Mouse (Mus musculus): ENCODE results near the gene Ypel3. TPM values are rescaled to one million over a fixed set of nuclear protein-coding genes. Genes with fewer than 3 reads are reported as not detected.

Gene Ypel3
- polyA plus RNA-seq, 1 experiment, result 38.2 TPM

DNA sequence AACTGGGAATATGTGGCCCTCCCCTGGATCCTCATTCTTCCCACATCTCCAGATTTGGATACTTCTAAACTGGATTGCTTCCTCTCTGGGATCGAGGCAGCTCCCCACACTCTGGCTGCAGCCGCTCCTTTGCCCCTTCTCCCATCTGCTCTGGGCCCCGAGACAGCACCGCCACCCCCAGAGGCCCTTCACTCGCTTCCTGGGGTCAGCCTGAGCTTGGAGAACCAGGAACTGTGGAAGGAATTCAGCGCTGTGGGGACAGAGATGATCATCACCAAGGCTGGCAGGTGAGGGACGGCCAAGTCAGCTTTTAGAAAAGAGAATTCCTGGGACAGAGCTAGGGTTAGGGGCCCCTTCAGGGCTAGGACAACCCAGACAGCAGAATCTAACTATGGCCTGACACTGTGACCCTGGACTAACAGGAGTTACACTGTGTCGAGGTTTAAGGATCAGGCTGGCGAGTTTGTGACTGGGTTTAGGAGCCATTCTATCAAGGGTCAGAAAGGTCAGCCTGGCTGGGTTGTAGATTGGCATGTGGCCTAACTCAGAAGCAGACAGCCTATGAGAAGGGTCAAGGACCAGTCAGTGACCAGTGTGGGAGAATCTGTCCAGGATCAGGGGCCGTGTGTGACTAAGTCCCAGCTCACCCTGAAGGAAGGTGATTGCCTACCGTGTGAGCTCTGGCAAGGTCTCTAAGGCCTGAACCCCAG lies 5.1 kb downstream of the Ypel3 start:
- TF ChIP-seq GATA1 (IDR thresholded peaks at IDR 0.05; ENCODE audit: low read length), result no peak

DNA sequence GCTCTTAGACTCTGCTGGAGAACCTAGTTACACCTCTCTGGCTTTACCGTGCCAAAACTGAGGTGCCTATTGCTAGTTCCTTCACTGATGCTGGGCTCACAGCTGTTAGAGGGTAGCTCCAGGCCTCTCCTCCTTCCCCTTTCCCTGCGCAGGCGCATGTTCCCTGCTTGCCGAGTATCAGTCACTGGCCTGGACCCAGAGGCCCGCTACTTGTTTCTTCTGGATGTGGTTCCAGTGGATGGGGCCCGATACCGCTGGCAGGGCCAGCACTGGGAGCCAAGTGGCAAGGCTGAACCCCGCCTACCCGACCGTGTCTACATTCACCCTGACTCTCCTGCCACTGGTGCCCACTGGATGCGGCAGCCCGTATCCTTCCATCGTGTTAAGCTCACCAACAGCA lies 5.9 kb downstream of the Ypel3 start:
- no peak for TF ChIP-seq GATA1 (IDR thresholded peaks at IDR 0.05; ENCODE audit: low read length)

DNA sequence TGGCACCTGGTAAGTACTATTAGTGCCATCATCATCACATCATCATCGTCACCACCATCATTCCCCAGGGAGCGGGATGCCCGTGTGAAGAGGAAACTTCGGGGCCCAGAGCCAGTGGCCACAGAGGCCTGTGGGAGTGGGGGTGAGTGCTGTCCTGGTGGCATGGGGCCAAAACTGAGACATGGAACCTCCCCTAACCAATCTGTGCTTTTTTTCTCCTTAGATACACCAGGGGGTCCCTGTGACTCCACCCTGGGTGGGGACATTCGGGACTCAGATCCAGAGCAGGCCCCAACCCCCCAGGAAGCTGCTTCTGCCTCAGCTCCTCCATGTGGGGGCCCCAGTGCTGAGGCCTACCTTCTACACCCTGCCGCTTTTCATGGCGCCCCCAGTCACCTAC lies 7.7 kb downstream of the Ypel3 start:
- TF ChIP-seq GATA1 (IDR thresholded peaks at IDR 0.05; ENCODE audit: low read length), result no peak

DNA sequence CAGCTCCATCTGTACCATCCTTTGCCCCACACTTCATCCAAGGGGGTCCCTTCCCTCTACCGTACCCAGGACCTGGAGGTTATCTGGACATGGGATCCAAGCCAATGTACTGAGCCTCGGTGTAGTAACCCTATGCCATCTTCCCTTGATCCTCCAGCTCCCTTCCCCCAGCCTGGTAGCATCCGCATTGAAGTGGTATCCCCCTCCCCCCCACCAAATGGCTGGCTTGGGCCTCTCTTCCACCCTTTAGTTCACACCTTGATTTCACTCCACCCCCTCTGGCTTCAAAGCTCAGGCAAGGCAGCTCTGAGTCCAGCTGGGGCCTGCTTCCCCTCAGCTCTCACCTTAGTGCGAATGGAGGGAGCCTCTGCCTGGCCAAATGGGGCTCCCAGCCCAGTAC lies 8.3 kb downstream of the Ypel3 start:
- TF ChIP-seq GATA1 (IDR thresholded peaks at IDR 0.05; ENCODE audit: low read length), result no peak

DNA sequence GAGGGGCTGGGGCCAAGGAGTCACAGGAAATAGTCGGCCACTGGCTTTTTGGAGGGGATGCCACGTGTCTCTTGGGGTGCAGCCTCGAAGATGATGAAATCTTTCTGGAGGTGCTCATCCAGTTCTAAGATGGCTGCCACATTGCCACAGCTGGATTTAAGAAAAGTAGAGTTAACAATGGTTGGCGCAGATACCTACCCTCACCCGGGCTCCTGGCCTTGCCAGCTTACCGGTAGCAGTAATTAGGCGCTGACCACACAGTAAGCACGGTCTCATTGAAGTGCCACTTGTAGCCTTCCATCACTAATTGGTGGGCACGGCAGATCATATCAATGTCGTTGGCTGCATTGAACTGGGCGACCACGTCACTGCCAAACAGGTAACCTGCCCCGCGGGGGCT lies 9.4 kb downstream of the Ypel3 start:
- no peak for TF ChIP-seq GATA1 (IDR thresholded peaks at IDR 0.05; ENCODE audit: low read length)

DNA sequence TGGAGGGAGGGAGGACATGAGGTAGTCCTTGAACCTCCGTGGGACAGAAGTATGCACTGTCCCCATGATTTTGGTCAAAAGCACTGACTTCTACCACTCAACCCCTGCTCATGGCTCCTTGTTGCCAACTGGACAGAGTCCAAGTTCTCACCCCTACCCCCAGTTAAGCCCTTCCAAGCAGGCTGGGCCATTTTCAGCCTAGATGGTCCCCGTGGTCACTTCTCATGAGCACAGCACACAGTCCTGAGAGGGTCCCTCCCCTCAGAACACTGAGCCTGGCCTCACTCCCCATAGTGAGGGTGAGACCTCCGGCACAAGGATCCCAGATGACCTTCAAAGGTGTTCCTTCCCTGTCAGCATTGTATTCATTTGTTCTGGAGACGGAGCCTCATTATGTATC lies 12.4 kb downstream of the Ypel3 start:
- no peak for TF ChIP-seq GATA1 (IDR thresholded peaks at IDR 0.05; ENCODE audit: low read length)

DNA sequence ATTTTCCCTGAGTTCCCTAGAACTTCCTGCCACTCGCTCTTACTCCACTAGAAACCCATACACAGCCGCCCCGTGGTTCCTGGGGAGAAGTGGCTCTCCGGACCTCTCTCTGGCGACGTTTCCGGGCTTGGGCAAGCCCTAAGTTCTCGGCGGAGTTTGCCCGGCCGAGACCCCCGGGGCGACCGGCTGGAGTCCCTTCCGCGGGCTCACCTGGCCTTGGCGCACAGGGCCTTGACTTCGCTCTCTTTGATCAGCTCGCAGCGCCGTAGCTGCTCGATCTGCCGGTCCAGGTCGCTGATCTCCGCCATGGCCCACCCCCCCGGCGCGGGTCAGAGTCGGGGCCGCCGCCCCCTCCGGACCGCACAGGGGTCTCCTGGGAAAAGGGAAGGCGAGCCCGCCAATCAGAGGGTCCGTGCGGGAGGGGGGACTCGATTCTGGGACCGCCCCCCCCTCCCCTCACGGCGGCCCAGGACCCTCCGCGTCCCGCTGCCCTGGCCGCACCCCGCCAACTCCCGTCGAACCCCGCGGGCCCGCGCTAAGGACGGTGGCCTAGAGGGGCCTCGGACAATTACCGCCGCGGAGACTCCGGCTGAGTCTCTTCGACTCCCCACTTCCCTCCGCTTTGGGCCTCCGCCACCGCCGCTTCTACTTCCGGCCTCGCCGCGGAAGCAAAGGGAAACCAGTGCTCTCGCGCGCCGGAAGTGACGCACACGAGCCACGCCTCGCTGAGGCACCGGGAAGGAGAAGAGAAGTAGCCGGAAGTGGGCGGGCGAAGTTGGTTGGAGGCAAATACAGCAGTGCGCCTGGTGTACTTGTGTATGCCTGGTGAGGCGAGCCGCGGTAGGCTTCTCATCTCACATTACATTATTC lies 15.3 kb downstream of the Ypel3 start, which contains the start of gene Ppp4c:
TSS of gene Ppp4c (minus strand) at position 646 of the 870 bp plus-strand sequence.
- TF ChIP-seq GATA1 (IDR thresholded peaks at IDR 0.05; ENCODE audit: low read length), result no peak

DNA sequence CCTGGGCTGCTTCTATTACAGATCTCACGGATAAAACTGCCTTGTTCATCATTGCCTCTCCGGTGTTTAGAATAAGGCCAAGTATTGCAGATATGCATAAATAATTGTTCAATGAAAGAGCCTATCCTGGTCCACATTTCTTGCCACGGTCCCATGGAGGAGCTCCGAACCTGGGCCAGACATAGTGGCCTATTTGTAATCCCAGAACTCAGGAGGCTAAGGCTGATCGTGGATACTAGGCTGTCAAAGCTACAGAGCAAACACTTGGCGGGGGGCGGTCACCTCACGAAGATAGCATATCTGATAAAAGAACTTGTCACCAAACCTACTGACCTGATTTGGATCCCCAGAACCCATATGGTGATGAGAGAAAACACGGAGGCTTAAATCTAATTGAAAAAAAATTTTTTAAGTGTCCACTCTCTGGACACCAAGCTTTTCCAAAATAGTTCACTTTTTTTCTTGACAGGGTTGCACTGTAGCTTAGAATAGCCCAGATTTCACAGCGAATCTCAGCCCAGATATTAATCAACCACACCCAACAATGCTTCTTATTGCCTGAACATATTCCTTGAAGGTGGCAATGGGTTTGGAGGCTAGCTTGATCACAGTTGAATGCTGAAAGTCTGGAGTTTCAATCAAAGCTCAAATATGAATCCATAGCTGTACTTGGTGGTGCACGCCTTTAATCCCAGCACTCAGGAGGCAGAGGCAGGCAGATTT lies 16.1 kb downstream of the Ypel3 start:
- no peak for TF ChIP-seq GATA1 (IDR thresholded peaks at IDR 0.05; ENCODE audit: low read length)

DNA sequence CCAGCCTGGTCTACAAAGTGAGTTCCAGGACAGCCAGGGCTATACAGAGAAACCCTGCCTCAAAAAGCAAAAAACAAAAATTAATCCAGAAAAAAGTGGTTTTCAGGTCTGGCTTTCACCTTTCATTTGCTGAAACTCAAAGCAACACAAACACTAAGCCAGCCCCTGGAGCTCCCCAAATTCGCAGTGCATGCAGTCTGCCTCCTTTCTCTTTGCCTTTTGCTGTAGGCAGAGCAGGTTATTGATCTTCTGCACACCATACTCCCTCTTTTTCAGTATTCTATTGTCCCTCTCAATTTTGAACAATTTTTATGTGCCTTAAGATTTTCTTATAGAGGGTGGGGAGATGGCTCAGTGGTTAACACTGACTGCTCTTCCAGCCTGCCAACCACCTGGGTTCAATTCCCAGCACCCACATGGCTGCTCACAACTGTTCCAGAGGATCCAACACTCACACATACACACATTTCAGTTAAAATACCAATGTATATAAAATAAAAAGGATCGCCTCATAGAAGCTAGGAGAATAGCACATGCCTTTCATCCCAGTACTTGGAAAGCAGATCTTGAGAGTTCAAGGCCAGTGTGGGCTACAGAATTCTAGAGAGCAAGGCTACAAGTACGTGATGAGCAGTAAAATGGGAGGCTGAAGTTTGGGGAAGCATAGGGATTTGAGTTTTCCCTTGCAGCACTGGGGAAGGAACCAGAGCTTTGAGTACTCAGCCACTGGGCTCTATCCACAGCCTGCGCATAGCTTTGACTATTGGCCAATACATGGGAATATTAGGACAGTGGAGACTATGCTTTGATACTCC lies 16.9 kb downstream of the Ypel3 start:
- no peak for TF ChIP-seq GATA1 (IDR thresholded peaks at IDR 0.05; ENCODE audit: low read length)

DNA sequence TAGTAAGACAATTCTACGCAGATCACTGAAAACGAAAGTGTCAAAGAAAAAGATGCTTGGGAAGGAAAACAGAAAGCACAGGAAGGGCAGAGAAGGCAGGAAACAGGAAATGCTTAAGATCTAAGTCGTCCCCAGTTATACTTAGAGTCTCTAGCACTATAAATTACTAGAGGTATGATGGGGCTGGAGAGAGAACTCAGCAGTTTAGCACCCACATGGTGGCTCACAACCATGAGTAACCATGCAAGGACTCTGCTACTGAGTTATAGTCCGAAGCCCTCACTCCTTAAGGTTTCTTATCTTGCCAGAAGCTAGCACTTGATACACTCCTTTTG lies 17.5 kb downstream of the Ypel3 start:
- TF ChIP-seq GATA1 (IDR thresholded peaks at IDR 0.05; ENCODE audit: low read length), result no peak

DNA sequence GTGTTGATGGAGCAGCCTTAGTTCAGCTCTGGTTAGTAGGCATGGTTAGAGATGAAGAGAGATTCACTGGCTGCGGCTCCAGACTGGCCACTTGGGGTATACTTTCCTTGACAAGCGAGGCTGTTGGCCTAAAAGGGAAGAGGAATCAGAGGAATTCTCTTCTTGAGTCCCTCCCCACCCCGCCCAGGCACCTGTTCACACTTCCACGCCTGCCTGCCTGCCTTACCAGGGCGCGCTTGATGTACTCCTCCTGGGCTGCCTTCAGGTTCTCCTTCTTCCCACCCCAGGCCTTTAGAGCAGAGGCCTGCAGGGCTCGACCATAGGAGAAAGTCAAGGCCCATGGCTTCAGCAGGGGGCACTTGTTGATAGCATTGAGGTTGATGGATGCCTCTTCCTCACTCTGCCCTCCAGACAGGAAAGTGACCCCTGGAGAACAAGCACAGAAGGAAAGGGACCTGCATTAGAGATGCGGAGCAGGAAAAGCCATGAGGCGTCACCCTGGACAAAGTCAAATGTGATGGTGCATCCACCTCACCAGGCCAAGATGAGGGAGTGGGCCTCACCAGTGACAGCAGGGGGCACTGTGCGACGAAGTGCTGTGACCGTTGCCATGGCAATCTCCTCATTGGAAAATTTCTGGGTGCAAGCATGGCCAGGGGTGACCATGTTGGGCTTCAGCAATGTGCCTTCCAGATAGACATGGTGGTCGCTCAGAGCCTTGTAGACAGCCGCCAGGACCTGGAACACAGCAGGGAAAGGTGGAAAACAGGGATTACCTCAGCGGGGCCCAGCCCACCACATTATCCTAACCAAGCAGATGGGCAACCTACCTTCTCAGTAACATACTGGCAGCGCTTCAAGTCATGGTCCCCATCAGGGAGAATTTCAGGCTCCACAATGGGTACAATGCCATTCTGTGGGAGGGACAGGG lies 18.9 kb downstream of the Ypel3 start:
- TF ChIP-seq GATA1 (IDR thresholded peaks at IDR 0.05; ENCODE audit: low read length), result no peak

DNA sequence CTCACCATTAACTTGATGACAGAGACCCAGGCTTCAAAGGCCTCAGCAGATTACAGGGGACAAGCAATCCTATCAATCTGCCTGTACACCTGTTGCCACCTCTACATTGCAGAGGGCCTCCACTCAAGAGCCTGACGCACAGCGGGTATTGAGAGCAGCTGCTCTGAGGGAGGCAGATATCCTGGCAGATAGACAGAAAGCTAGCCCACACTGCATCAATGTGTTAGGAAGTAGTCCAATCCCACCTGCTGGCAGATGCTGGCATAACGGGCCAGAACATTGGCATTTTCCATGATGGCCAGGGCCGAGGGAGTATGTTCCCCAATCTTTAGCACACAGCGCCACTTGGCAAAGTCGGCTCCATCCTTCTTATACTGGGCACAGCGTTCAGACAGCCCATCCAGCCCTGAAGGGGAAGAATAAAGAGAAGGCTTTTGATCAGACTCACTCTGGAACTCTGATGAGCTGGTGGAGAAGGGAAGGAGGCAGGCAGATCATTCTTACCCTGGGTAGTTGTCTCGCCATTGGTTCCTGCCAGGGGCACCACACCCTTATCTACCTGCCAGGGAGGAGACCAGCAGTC lies 19.7 kb downstream of the Ypel3 start:
- no peak for TF ChIP-seq GATA1 (IDR thresholded peaks at IDR 0.05; ENCODE audit: low read length)

DNA sequence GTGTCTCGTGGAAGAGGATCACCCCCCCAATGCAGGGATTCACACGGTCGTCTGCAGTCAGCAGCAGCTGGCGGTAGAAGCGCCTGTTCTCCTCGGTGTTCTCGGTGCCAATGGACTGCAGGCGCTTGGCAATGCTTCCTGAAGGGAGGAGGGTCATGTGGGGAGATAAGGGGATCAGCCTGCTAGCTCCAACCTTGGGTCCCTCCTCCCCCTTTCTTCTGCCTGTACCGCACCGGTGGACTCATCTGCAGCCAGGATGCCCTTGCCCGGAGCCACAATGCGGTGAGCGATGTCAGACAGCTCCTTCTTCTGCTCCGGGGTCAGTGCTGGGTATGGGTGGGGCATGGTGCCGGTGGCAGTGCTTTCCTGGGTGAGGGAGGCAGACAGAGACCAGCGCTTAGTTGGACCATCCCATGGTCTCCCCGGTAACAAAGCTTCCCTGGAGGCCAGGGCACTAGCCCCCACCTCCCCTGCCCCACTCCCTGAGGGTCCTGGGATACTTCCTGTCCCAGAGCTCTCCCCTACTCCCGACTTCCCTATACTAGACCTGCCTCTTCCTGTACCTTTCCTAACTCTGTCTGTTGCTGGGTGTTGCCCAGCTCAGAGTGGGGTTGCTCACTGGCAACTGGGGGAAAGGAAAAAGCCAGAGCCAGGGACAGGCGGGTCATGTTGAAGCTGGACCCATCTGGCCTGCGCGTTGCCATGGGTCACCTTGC lies 20.8 kb downstream of the Ypel3 start, which contains the start of gene Fam57b:
TSS of gene Fam57b (plus strand) at position 258 of the 716 bp plus-strand sequence.
- TF ChIP-seq GATA1 (IDR thresholded peaks at IDR 0.05; ENCODE audit: low read length), result no peak

Measured in G1E-ER4 (cell line).